8 mouse cellular contexts compared by ENCODE assay signal in genomic region chr7:111778789-111779503, GRCm38 (mm10). TPM values are rescaled to one million over a fixed set of nuclear protein-coding genes. Genes with fewer than 3 reads are reported as not detected.
A peak's percentile ranks its signal among the peaks of the same experiment; 100 is the strongest.
DNase-seq lines count a peak whose midpoint lies in the region; ATAC-seq and TF ChIP-seq lines count a peak whose summit lies in the region.

No protein-coding gene starts in this region.

- no peaks in the 10 kb centered on the region for H3K9me3 ChIP-seq in heart, embryonic 13.5 days
- H3K9me3 ChIP-seq in kidney, postnatal 0 days (replicated peaks; ENCODE audit: low read length): no peaks in the 10 kb centered on the region
- H3K9me3 ChIP-seq in stomach, embryonic 14.5 days (ENCODE audit: control insufficient read depth, low read depth, low read length): no peaks in the 10 kb centered on the region

- peaks cover 29% of the 10 kb centered on the region for H3K4me1 ChIP-seq in heart, embryonic 13.5 days
- H3K4me1 ChIP-seq in kidney, postnatal 0 days (replicated peaks; ENCODE audit: insufficient read depth, low read length): peaks cover 6% of the 10 kb centered on the region
- H3K4me1 ChIP-seq in stomach, embryonic 14.5 days (ENCODE audit: control insufficient read depth, insufficient read depth, low read length): peaks cover 9% of the 10 kb centered on the region; the same call in 1 of the 2 replicates

- DNase-seq in ovary, postnatal 14 days (ENCODE audit: low spot score): peak; percentile 21
- DNase-seq in ovary, postnatal 10 days (ENCODE audit: low spot score): no peak
- DNase-seq in cerebellum, postnatal 36 days: peak; percentile 26 to 41
- peak; percentile 61 for DNase-seq in kidney, postnatal 0 days (ENCODE audit: low spot score)
- DNase-seq in lung, postnatal 4 days: peak; percentile 26 to 30
- DNase-seq in thymus, postnatal 10 days (ENCODE audit: low spot score in 2 of 2): no peak

- peak overlapping the region; percentile 99 for H3K4me2 ChIP-seq in heart, embryonic 13.5 days
- H3K4me2 ChIP-seq in kidney, postnatal 0 days (ENCODE audit: low read length): peak overlapping the region; percentile 92
- peak overlapping the region; percentile 95 for H3K4me2 ChIP-seq in stomach, embryonic 14.5 days (replicated peaks; ENCODE audit: low read depth, low read length)

- H3K27me3 ChIP-seq in heart, embryonic 13.5 days (replicated peaks): peaks cover 44% of the 10 kb centered on the region
- no peaks in the 10 kb centered on the region for H3K27me3 ChIP-seq in kidney, postnatal 0 days (ENCODE audit: insufficient read depth, low read length)
- no peaks in the 10 kb centered on the region for H3K27me3 ChIP-seq in stomach, embryonic 14.5 days (ENCODE audit: control insufficient read depth, insufficient read depth, low read length)

- peak overlapping the region; percentile 57; the same call in 1 of the 2 replicates for H3K27ac ChIP-seq in heart, embryonic 13.5 days (replicated peaks)
- H3K27ac ChIP-seq in kidney, postnatal 0 days: peak overlapping the region; percentile 68; the same call in 1 of the 2 replicates
- H3K27ac ChIP-seq in stomach, embryonic 14.5 days (ENCODE audit: low read length): peak overlapping the region; percentile 52; the same call in 1 of the 2 replicates

- H3K36me3 ChIP-seq in heart, embryonic 13.5 days: 0 out of 2 replicates have a peak, but pooled peaks cover 4% of the 10 kb centered on the region
- H3K36me3 ChIP-seq in kidney, postnatal 0 days (ENCODE audit: insufficient read depth, low read length): no peaks in the 10 kb centered on the region
- H3K36me3 ChIP-seq in stomach, embryonic 14.5 days (ENCODE audit: control insufficient read depth, insufficient read depth, low read length): no peaks in the 10 kb centered on the region

- WGBS in heart, embryonic 13.5 days: 20% methylated on average over 27 of the region's 27 CpGs
- WGBS in kidney, postnatal 0 days: 11% methylated on average over 27 of the region's 27 CpGs
- 8% methylated on average over 27 of the region's 27 CpGs for WGBS in stomach, embryonic 14.5 days

- ATAC-seq in heart, embryonic 13.5 days (ENCODE audit: extremely low read depth, insufficient number of reproducible peaks, low FRiP score, low TSS enrichment): no peak
- no peak for ATAC-seq in kidney, postnatal 0 days (replicated peaks; ENCODE audit: low FRiP score, low read depth)
- no peak for ATAC-seq in stomach, embryonic 14.5 days (ENCODE audit: insufficient number of reproducible peaks, insufficient read depth, low FRiP score, low read depth)

- TF ChIP-seq CTCF in kidney, postnatal 0 days (IDR thresholded peaks at IDR 0.05; ENCODE audit: low read depth): no peak

- peak overlapping the region; percentile 63 for H3K4me3 ChIP-seq in heart, embryonic 13.5 days
- H3K4me3 ChIP-seq in kidney, postnatal 0 days (replicated peaks; ENCODE audit: low read depth, low read length): peak overlapping the region; percentile 54
- peak overlapping the region; percentile 63 for H3K4me3 ChIP-seq in stomach, embryonic 14.5 days (ENCODE audit: low read depth, low read length)

- peak overlapping the region; percentile 81 for H3K9ac ChIP-seq in heart, embryonic 13.5 days
- peak overlapping the region; percentile 50 for H3K9ac ChIP-seq in kidney, postnatal 0 days (ENCODE audit: low read depth, low read length)
- peak overlapping the region; percentile 46 for H3K9ac ChIP-seq in stomach, embryonic 14.5 days (replicated peaks; ENCODE audit: low read depth, low read length)

RNA-seq across cellular contexts. Expression of gene Galnt18, which starts 0.8 kb away (rescaled TPM):
- 12.1 and 14.2 TPM in 2 replicates for polyA plus RNA-seq in heart, embryonic 13.5 days (2015; fragmentation: Nextera tagmentation; extraction: Ambion mirVana)
- polyA plus RNA-seq in kidney, postnatal 0 days (2015; fragmentation: Nextera tagmentation; extraction: Ambion mirVana): 52.1 and 53.3 TPM in 2 replicates
- 40.8 and 40.9 TPM in 2 replicates for polyA plus RNA-seq in stomach, embryonic 14.5 days (2014; fragmentation: Nextera tagmentation; extraction: Ambion mirVana)

Comparison
In these comparisons a context has a peak if more than half of its experiments do, and no peak if none do; other contexts are left out.
1. DNase-seq: peak in ovary, postnatal 14 days (single experiment), cerebellum, postnatal 36 days (2 of 2), kidney, postnatal 0 days (single experiment) and lung, postnatal 4 days (2 of 2); none in ovary, postnatal 10 days (single experiment) and thymus, postnatal 10 days (0 of 2).
2. Peak in every context shown above with its lines, with median percentiles within 50 percentile points of each other: H3K27ac ChIP-seq, H3K4me2 ChIP-seq, H3K4me3 ChIP-seq and H3K9ac ChIP-seq.